Mouse (Mus musculus) myocyte (in vitro differentiated cells): ENCODE measurements around the gene Pmis2. TPM values are rescaled to one million over a fixed set of nuclear protein-coding genes. Genes with fewer than 3 reads are reported as not detected.

Experiments used
- H3K27me3 ChIP-seq: one replicate; pipeline ENCODE4 v1.6.1; 2011; ENCODE audit not compliant: control insufficient read depth, insufficient read depth, insufficient read length
- H3K36me3 ChIP-seq: one replicate; pipeline ENCODE4 v1.6.1; 2011; ENCODE audit not compliant: control insufficient read depth, insufficient read depth
- H3K4me2 ChIP-seq: one replicate; pipeline ENCODE4 v1.6.1; 2011; ENCODE audit warnings: low read depth, control low read depth
- H3K4me3 ChIP-seq: one replicate; pipeline ENCODE4 v1.5.1; 2011; ENCODE audit warnings: mild to moderate bottlenecking, control low read depth, moderate library complexity
- H3K79me2 ChIP-seq: one replicate; pipeline ENCODE4 v1.6.1; 2011; ENCODE audit not compliant: control insufficient read depth, insufficient read depth
- H3ac ChIP-seq: one replicate; pipeline ENCODE4 v1.6.1; 2011; ENCODE audit not compliant: control insufficient read depth, insufficient read length
- CEBPB ChIP-seq: IDR thresholded peaks from 2 replicates; pipeline ENCODE4 v1.6.1; 2011; ENCODE audit warnings: mild to moderate bottlenecking, moderate library complexity; ENCODE audit not compliant: poor library complexity, insufficient read depth, severe bottlenecking
- E2F4 ChIP-seq: IDR thresholded peaks from one replicate; pipeline ENCODE4 v1.6.1; 2011; ENCODE audit warnings: mild to moderate bottlenecking, control low read depth, moderate library complexity; ENCODE audit not compliant: insufficient read depth
- MAX ChIP-seq: IDR thresholded peaks from one replicate; pipeline ENCODE4 v1.6.1; 2011; ENCODE audit warnings: low read depth, mild to moderate bottlenecking, control low read depth
- MYOD1 ChIP-seq, 3 experiments: IDR thresholded peaks; one replicate each; pipeline ENCODE4 v1.6.1; 2011; ENCODE audit warnings: control low read depth in 2 of 3, low read depth in 2 of 3, mild to moderate bottlenecking in 2 of 3, moderate library complexity in 1 of 3; ENCODE audit not compliant: insufficient read length in 2 of 3, control insufficient read depth in 1 of 3
- MYOG ChIP-seq, 3 experiments: IDR thresholded peaks; one replicate each; pipeline ENCODE4 v1.6.1; 2011; ENCODE audit warnings: control low read depth in 2 of 3, low read depth in 2 of 3, mild to moderate bottlenecking in 2 of 3; ENCODE audit not compliant: insufficient read length in 2 of 3, control insufficient read depth in 1 of 3, insufficient read depth in 1 of 3
- POLR2A ChIP-seq: IDR thresholded peaks from one replicate; pipeline ENCODE4 v1.6.1; 2011; ENCODE audit warnings: low read depth, mild to moderate bottlenecking, control low read depth, moderate library complexity; ENCODE audit not compliant: insufficient read length
- POLR2AphosphoS2 ChIP-seq: IDR thresholded peaks from one replicate; pipeline ENCODE4 v1.6.1; 2011; ENCODE audit warnings: low read depth, control low read depth; ENCODE audit not compliant: insufficient read length
- REST ChIP-seq: IDR thresholded peaks from one replicate; pipeline ENCODE4 v1.6.1; 2011; ENCODE audit warnings: mild to moderate bottlenecking, control low read depth, moderate library complexity; ENCODE audit not compliant: insufficient read depth, insufficient read length
- SRF ChIP-seq: IDR thresholded peaks from one replicate; pipeline ENCODE4 v1.6.1; 2011; ENCODE audit warnings: low read depth; ENCODE audit not compliant: control insufficient read depth, insufficient read length
- TCF12 ChIP-seq: IDR thresholded peaks from one replicate; pipeline ENCODE4 v1.6.1; 2011; ENCODE audit warnings: mild to moderate bottlenecking, control low read depth; ENCODE audit not compliant: poor library complexity, insufficient read depth, severe bottlenecking
- TCF3 ChIP-seq: IDR thresholded peaks from one replicate; pipeline ENCODE4 v1.6.1; 2011; ENCODE audit warnings: low read depth, control low read depth; ENCODE audit not compliant: insufficient read length
- USF1 ChIP-seq: IDR thresholded peaks from one replicate; pipeline ENCODE4 v1.6.1; 2011; ENCODE audit warnings: low read depth, mild to moderate bottlenecking, control low read depth, moderate library complexity
- polyA plus RNA-seq: library from polyadenylated mRNA; unstranded; fragments of >200 nt; fragmentation: generic; extraction: Trizol; gene quantifications from one replicate; pipeline ENCODE4 v1.2.1, GENCODE M21; 2012; ENCODE audit warnings: missing spikeins

The Pmis2 gene
- polyA plus RNA-seq, 1 experiment: not detected

DNA sequence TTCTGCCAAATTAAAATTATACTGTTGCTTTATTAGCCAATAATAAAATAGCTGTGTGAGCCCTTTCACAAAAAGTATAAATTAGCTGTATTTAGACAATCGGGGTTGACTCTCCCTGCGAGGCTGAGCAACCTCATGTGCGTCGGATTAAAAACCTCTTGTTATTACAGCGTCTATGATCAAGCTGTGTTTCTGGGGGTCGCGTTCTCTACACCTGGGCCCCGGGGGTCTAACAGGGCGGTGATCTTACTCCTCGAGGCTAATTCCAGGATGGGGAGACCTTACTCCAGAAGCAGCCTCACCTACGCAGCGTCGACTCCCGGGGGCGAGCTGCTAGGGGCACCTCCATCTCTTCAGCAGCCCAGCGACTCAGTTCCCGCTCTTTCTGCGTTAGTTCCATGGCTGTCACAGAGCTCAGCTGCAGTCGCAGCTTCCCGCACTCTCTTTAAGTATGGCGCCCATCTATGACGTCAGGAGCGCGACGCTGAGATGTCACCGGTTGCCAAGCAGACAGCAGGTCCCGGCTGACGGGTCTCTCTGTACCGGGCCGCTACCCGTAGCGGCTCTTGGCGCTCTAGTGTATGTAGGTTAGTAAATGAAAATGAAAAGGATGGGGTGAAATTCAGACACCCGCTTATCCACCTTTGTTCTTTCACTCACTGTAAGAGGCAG is 6.7 kb downstream of the Pmis2 start, which contains the start of gene Haus5:
Gene Haus5, minus strand, starts transcription at position 466 of the 672 bp plus-strand sequence.
- Histone ChIP-seq H3K4me2 (peak within 1 kb of the TSS; percentile 93), H3K4me3 (peak within 1 kb of the TSS; percentile 66), H3K36me3 (no peaks in the 10 kb centered on the region), H3ac (peak within 1 kb of the TSS; percentile 15), H3K79me2 (no peaks in the 10 kb centered on the region), H3K27me3 (no peaks in the 10 kb centered on the region)
- TF ChIP-seq USF1 (no peak), TCF3 (no peak), POLR2A (peak; percentile 62), SRF (peak; percentile 52), MAX (no peak), CEBPB (no peak), POLR2AphosphoS2 (no peak), REST (no peak), TCF12 (no peak), MYOG (IDR thresholded peaks at IDR 0.05; ENCODE audit: control insufficient read depth in 1 of 3, insufficient read depth in 1 of 3, insufficient read length in 2 of 3, low read depth in 2 of 3) (peak in 1 of 3 experiments; percentile 7), MYOD1 (IDR thresholded peaks at IDR 0.05; ENCODE audit: control insufficient read depth in 1 of 3, insufficient read length in 2 of 3, low read depth in 2 of 3) (no peak), E2F4 (peak; percentile 97)

DNA sequence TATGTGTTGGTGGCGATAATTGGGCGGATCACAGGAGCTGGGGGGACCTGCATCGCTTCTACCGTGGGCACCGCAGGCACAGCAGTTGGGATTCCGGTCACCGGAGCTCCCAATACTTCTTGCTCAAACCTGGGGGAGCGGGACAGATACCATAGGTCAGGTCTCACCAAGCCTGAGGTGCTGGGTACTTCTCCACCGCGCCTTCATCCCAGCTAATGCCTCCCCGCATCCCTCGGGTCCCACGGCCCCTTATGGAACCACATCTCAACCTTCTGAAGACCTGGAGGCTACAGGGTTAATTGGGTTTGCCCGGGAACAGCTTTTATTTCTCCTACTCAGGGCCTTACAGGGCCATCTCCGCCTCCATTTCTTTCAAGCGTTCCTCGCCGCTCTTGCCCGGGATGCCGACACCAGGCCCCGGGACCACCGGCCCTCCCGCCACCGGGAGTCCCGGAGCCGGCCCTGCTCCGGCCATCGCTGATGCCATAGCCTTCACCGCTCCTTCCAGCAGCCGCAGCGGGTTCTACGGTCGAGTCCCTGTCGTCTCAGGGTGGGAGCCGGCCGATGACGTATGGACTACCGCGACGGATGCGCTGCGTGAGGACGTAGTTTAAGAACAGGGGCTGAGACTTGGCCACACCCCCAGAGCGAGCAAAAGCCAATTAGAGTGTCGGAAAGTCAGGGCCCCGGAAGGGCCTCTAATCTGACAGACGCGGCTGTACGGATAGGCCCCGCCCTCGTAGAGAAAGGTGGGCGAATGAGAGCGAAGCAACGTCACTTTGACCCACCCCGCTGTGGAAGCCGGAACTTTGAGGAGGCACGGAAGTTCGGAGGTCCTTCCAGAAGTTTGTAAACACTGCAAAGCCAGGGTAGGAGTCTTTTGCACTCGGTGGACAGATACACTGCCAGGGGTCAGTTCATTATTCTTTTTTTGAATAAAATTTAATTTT is 21.5 kb downstream of the Pmis2 start, which contains the start of gene Rbm42:
Gene Rbm42, minus strand, starts transcription at position 727 of the 950 bp plus-strand sequence.
- Histone ChIP-seq H3K79me2 (peaks cover 7% of the 10 kb centered on the region), H3K4me3 (peak within 1 kb of the TSS; percentile 60), H3ac (peak within 1 kb of the TSS; percentile 36), H3K4me2 (peak within 1 kb of the TSS; percentile 98), H3K36me3 (peaks cover 5% of the 10 kb centered on the region), H3K27me3 (no peaks in the 10 kb centered on the region)
- TF ChIP-seq SRF: no peak
- no peak for TF ChIP-seq TCF3
- no peak for TF ChIP-seq MYOD1 (IDR thresholded peaks at IDR 0.05; ENCODE audit: control insufficient read depth in 1 of 3, insufficient read length in 2 of 3, low read depth in 2 of 3)
- peak; percentile 79 for TF ChIP-seq POLR2AphosphoS2
- TF ChIP-seq MYOG (IDR thresholded peaks at IDR 0.05; ENCODE audit: control insufficient read depth in 1 of 3, insufficient read depth in 1 of 3, insufficient read length in 2 of 3, low read depth in 2 of 3): no peak
- TF ChIP-seq CEBPB: no peak
- TF ChIP-seq POLR2A: peak; percentile 75
- no peak for TF ChIP-seq MAX

DNA sequence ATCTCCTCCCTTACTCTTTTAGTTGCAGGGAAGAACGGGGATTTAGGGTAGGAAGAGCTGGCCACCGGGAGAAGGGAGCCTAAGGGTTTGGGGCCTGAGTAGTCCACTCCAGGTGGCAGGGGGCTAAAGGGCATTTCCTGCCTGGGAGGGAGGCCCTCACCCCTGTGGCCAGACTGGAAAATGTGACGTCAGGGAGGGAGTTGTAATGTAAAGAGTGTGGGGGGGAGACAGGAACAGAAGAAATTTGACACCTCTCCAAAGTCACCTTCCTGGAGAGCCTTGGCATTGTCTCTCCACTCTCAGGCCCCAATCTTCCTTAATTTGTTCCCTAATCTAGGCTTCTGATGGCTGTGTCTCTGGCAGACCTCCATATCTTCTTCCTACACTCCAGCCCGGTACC is 32.3 kb downstream of the Pmis2 start:
- no peak for TF ChIP-seq E2F4
- Histone ChIP-seq H3K4me3 (no peak overlapping the region), H3ac (no peak overlapping the region), H3K36me3 (peaks cover 16% of the 10 kb centered on the region), H3K4me2 (no peak overlapping the region), H3K27me3 (peaks cover 26% of the 10 kb centered on the region), H3K79me2 (no peaks in the 10 kb centered on the region)

DNA sequence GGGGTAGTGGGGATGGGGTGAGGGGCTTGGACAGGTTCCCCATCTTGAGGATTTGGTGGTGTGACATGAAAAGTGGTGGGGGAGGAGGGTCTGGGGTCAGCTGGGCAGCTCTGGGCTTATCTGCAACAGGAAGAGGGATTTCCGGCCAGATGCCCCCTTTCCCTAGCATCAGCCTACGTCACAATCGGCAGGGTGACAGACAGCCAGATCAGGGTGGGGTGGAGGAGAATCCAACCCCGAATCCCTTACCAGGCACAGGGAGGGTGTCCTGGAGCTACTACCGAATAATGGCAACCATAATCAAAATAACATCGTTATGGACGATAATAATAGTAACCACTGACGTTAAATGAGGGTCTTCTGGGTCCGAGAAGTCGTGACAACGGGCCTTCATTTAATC is 35.0 kb downstream of the Pmis2 start:
- TF ChIP-seq E2F4 (no peak), REST (no peak)

DNA sequence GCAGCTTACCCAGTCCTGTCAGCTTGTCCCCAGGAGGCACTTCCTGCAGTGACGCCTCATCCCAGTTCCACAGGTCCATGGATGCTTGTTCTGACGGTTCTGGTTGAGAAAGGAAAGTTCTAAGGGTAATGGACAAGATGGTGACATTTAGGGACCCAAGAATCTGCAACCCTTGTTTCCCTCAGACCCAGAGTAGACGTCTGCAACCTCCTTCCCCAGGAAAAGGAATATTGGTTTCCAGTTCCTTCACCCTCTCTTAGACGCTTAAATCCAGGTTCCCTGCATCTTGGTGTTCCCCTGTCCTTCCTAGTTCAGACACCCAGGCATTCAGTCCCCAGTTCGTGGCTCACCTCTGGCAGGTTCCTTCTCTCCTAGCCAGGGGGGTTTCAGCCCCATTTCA is 35.7 kb downstream of the Pmis2 start, which contains the start of gene Etv2:
Gene Etv2, minus strand, starts transcription at position 101 of the 400 bp plus-strand sequence.
- H3K36me3 ChIP-seq: peaks cover 3% of the 10 kb centered on the region
- H3K27me3 ChIP-seq: peaks cover 52% of the 10 kb centered on the region
- H3K4me2 ChIP-seq: no peak within 1 kb of the TSS
- H3K4me3 ChIP-seq: no peak within 1 kb of the TSS
- no peak for TF ChIP-seq USF1
- no peak for TF ChIP-seq POLR2AphosphoS2
- no peak for TF ChIP-seq REST
- TF ChIP-seq MYOD1 (IDR thresholded peaks at IDR 0.05; ENCODE audit: control insufficient read depth in 1 of 3, insufficient read length in 2 of 3, low read depth in 2 of 3): no peak
- no peak for TF ChIP-seq MAX
- TF ChIP-seq POLR2A: no peak
- TF ChIP-seq TCF3: no peak
- TF ChIP-seq SRF: no peak
- no peak for TF ChIP-seq MYOG (IDR thresholded peaks at IDR 0.05; ENCODE audit: control insufficient read depth in 1 of 3, insufficient read depth in 1 of 3, insufficient read length in 2 of 3, low read depth in 2 of 3)
- no peak for TF ChIP-seq CEBPB
- no peak for TF ChIP-seq TCF12
- TF ChIP-seq E2F4: no peak
- H3K79me2 ChIP-seq: no peaks in the 10 kb centered on the region
- no peak within 1 kb of the TSS for H3ac ChIP-seq

More for the DNA sequence above, 35.0 kb downstream of the Pmis2 start:
- no peak overlapping the region for H3ac ChIP-seq
- H3K4me3 ChIP-seq: no peak overlapping the region
- peaks cover 47% of the 10 kb centered on the region for H3K27me3 ChIP-seq
- peaks cover 6% of the 10 kb centered on the region for H3K36me3 ChIP-seq
- no peak overlapping the region for H3K4me2 ChIP-seq
- no peaks in the 10 kb centered on the region for H3K79me2 ChIP-seq
